Mouse (Mus musculus) lung, postnatal 0 days (tissue): ENCODE data around the gene Kcnk1. TPM values are rescaled to one million over a fixed set of nuclear protein-coding genes. Genes with fewer than 3 reads are reported as not detected.

ENCODE experiments used
- ATAC-seq: fragments of 200-750 bp; cut with Nextera tagmentation; 2 replicates; pipeline ENCODE4 v1.8.0; 2017; ENCODE audit warnings: moderate library complexity
- DNase-seq: peaks from one replicate; pipeline ENCODE4 v3.0.0-alpha.2; 2016; ENCODE audit warnings: low spot score
- H3K27ac ChIP-seq: fragments of 300-500 bp; sonication (generic); 2 replicates; pipeline ENCODE4 v1.5.1; 2014; ENCODE audit warnings: antibody characterized with exemption, mild to moderate bottlenecking, low read length, mixed read lengths
- H3K27me3 ChIP-seq: fragments of 300-500 bp; sonication (generic); replicated peaks from 2 replicates; pipeline ENCODE4 v1.6.1; 2014; ENCODE audit warnings: low read length, mixed read lengths; ENCODE audit not compliant: insufficient read depth
- H3K36me3 ChIP-seq: fragments of 300-500 bp; sonication (generic); 2 replicates; pipeline ENCODE4 v1.6.1; 2014; ENCODE audit warnings: low read length, mixed read lengths; ENCODE audit not compliant: insufficient read depth
- H3K4me1 ChIP-seq: fragments of 300-500 bp; sonication (generic); 2 replicates; pipeline ENCODE4 v1.6.1; 2014; ENCODE audit warnings: antibody characterized with exemption, low read depth, low read length, mixed read lengths; ENCODE audit not compliant: insufficient read depth
- H3K4me2 ChIP-seq: fragments of 300-500 bp; sonication (generic); replicated peaks from 2 replicates; pipeline ENCODE4 v1.6.1; 2014; ENCODE audit warnings: low read depth, mild to moderate bottlenecking, low read length, moderate library complexity, mixed read lengths
- H3K4me3 ChIP-seq: fragments of 300-500 bp; sonication (generic); 2 replicates; pipeline ENCODE4 v1.5.1; 2014; ENCODE audit warnings: low read depth, low read length
- H3K9ac ChIP-seq: fragments of 300-500 bp; sonication (generic); replicated peaks from 2 replicates; pipeline ENCODE4 v1.6.1; 2014; ENCODE audit warnings: low read depth, mild to moderate bottlenecking
- H3K9me3 ChIP-seq: fragments of 300-500 bp; sonication (generic); 2 replicates; pipeline ENCODE4 v1.6.1; 2016; ENCODE audit warnings: low read length, mixed read lengths
- CTCF ChIP-seq: IDR thresholded peaks from 2 replicates; pipeline ENCODE4 v1.5.1; 2016; ENCODE audit warnings: antibody characterized with exemption, mild to moderate bottlenecking
- EP300 ChIP-seq: IDR thresholded peaks from 2 replicates; pipeline ENCODE4 v1.6.1; 2016; ENCODE audit warnings: antibody characterized with exemption, mild to moderate bottlenecking, control low read depth
- WGBS: fragments of 180-500 bp; shearing (Covaris S2); extraction: QIAGEN DNeasy Blood & Tissue Kit; methylation state at CpG from one replicate; pipeline ENCODE4 v1.1.7; 2014; 5-methylcytosine and 5-hydroxymethylcytosine counted together
- polyA plus RNA-seq: library from polyadenylated mRNA; unstranded; fragments of >200 nt; fragmentation: Nextera tagmentation; extraction: Ambion mirVana; gene quantifications from 2 replicates; pipeline ENCODE4 v1.2.1, GENCODE M21; 2015

The Kcnk1 gene
- polyA plus RNA-seq, 1 experiment from 2014 or later: 63.6 TPM

- Histone ChIP-seq H3K9ac (no peak overlapping the region), H3K27ac (no peak overlapping the region), H3K4me2 (no peak overlapping the region), H3K4me1 (no peaks in the 10 kb centered on the region), H3K4me3 (no peak overlapping the region), H3K9me3 (no peaks in the 10 kb centered on the region), H3K27me3 (no peaks in the 10 kb centered on the region), H3K36me3 (no peaks in the 10 kb centered on the region)
- ATAC-seq (peak; percentile 64), DNase-seq (peak; percentile 54)
- no peak for TF ChIP-seq CTCF
- peak; percentile 20; the same call in 1 of the 2 replicates for TF ChIP-seq EP300
- WGBS: 28% methylated on average over 3 of the region's 3 CpGs
These were observed 23.6 kb upstream of the Kcnk1 start for GRCm38 (mm10) chr8:125971336-125971735.

- no peaks in the 10 kb centered on the region for H3K4me1 ChIP-seq
- H3K27ac ChIP-seq: no peak overlapping the region
- TF ChIP-seq CTCF (no peak), EP300 (no peak)
- ATAC-seq (no peak), DNase-seq (no peak)
- H3K4me3 ChIP-seq: no peak overlapping the region
- no peak overlapping the region for H3K4me2 ChIP-seq
- 76% methylated on average over 4 of the region's 4 CpGs for WGBS
- no peaks in the 10 kb centered on the region for H3K27me3 ChIP-seq
- H3K9ac ChIP-seq: no peak overlapping the region
- H3K36me3 ChIP-seq: no peaks in the 10 kb centered on the region
- H3K9me3 ChIP-seq: no peaks in the 10 kb centered on the region
These were observed 19.0 kb upstream of the Kcnk1 start for GRCm38 (mm10) chr8:125975981-125976380.

GRCm38 (mm10) chr8:125980826-125981225 is 14.1 kb upstream of the Kcnk1 start:
- Histone ChIP-seq H3K4me1 (no peaks in the 10 kb centered on the region), H3K36me3 (no peaks in the 10 kb centered on the region), H3K9ac (no peak overlapping the region), H3K4me2 (no peak overlapping the region), H3K27me3 (no peaks in the 10 kb centered on the region), H3K27ac (no peak overlapping the region), H3K4me3 (no peak overlapping the region), H3K9me3 (no peaks in the 10 kb centered on the region)
- TF ChIP-seq CTCF (no peak), EP300 (no peak)
- WGBS: 16% methylated on average over 6 of the region's 6 CpGs
- ATAC-seq: no peak
- no peak for DNase-seq

GRCm38 (mm10) chr8:125983515-125983914 is 11.5 kb upstream of the Kcnk1 start:
- Histone ChIP-seq H3K27me3 (no peaks in the 10 kb centered on the region), H3K36me3 (no peaks in the 10 kb centered on the region), H3K9me3 (no peaks in the 10 kb centered on the region), H3K4me1 (no peaks in the 10 kb centered on the region), H3K4me2 (no peak overlapping the region), H3K9ac (no peak overlapping the region), H3K27ac (no peak overlapping the region), H3K4me3 (no peak overlapping the region)
- DNase-seq (no peak), ATAC-seq (no peak)
- TF ChIP-seq EP300 (no peak), CTCF (no peak)
- 67% methylated on average over 3 of the region's 3 CpGs for WGBS

- WGBS: 82% methylated on average over 4 of the region's 4 CpGs
- ATAC-seq (no peak), DNase-seq (no peak)
- no peaks in the 10 kb centered on the region for H3K36me3 ChIP-seq
- no peaks in the 10 kb centered on the region for H3K27me3 ChIP-seq
- no peak for TF ChIP-seq CTCF
- TF ChIP-seq EP300: no peak
- H3K9ac ChIP-seq: no peak overlapping the region
- no peak overlapping the region for H3K4me2 ChIP-seq
- H3K9me3 ChIP-seq: no peaks in the 10 kb centered on the region
- H3K4me3 ChIP-seq: no peak overlapping the region
- H3K4me1 ChIP-seq: no peaks in the 10 kb centered on the region
- H3K27ac ChIP-seq: no peak overlapping the region
These were observed 10.8 kb upstream of the Kcnk1 start for GRCm38 (mm10) chr8:125984140-125984539.

- H3K9me3 ChIP-seq: no peaks in the 10 kb centered on the region
- TF ChIP-seq EP300 (no peak), CTCF (no peak)
- no peak overlapping the region for H3K4me2 ChIP-seq
- ATAC-seq (no peak), DNase-seq (no peak)
- no peak overlapping the region for H3K9ac ChIP-seq
- 96% methylated on average over 2 of the region's 2 CpGs for WGBS
- H3K36me3 ChIP-seq: no peaks in the 10 kb centered on the region
- no peaks in the 10 kb centered on the region for H3K27me3 ChIP-seq
- H3K4me1 ChIP-seq: no peaks in the 10 kb centered on the region
- no peak overlapping the region for H3K27ac ChIP-seq
- no peak overlapping the region for H3K4me3 ChIP-seq
These were observed 9.6 kb upstream of the Kcnk1 start for GRCm38 (mm10) chr8:125985364-125985763.

GRCm38 (mm10) chr8:125986999-125987589 is 7.9 kb upstream of the Kcnk1 start:
- Histone ChIP-seq H3K27me3 (no peaks in the 10 kb centered on the region), H3K27ac (no peak overlapping the region), H3K4me3 (no peak overlapping the region), H3K36me3 (no peaks in the 10 kb centered on the region), H3K4me1 (no peaks in the 10 kb centered on the region), H3K9me3 (no peaks in the 10 kb centered on the region), H3K4me2 (no peak overlapping the region), H3K9ac (no peak overlapping the region)
- peak; percentile 81 for ATAC-seq
- WGBS: 34% methylated on average over 6 of the region's 6 CpGs
- DNase-seq: peak; percentile 77
- peak; percentile 89 for TF ChIP-seq EP300
- TF ChIP-seq CTCF: no peak
